In the genomic region with DNA sequence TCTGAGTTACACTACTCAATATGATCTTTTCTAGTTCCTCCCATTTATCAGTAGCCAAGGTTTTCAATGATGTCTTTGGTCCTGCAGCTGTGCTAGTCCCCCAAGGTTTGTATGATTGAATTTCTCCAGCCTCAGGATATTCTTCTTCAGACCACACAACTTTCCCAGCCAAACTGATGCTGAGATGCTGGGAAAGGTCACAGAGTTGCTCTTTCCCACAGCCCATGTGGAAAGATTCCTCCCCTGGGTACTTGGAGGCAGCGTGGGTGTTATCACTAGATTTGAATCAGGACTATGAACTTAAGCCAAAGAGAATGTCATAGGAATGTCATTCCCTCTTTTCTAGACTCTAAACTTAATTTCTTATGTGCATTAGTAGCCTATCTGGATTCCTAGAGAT, we compare ENCODE assay signal across 30 mouse cellular contexts.
DNase-seq lines count a peak whose midpoint lies in the region; ATAC-seq and TF ChIP-seq lines count a peak whose summit lies in the region.
"Had no signal": no experiment of that assay in that cellular context is flagged by ENCODE, and none has a peak within 500 bp of the region (broad histone marks: within the 10 kb centered on the region; RNA-seq: fewer than 3 reads in every experiment).

No protein-coding gene starts in this region.

- intact Hi-C loops in gastrocnemius, adult 2 months (cut with DNase I), result no loop called here

- DNase-seq in gastrocnemius, adult 18-20 months (ENCODE audit: low spot score), result peak; percentile 7
- DNase-seq in gastrocnemius, adult 8-10 months (ENCODE audit: low spot score in 2 of 2), result no peak
- peak; percentile 6 for DNase-seq in kidney, postnatal 0 days (ENCODE audit: low spot score)
- no peak for DNase-seq in kidney, adult 9 months
- peak; percentile 18 for DNase-seq in gastrocnemius, adult 2 months
- DNase-seq in gastrocnemius, postnatal 25 days, result peak; percentile 30
- no peak for DNase-seq in thymus, postnatal 4 days
- DNase-seq: adrenal gland, postnatal 25 days; cerebellum, adult 11-12 months; cerebellum, adult 9-11 months; embryo, embryonic 11 days; layer of hippocampus, adult 9-11 months; liver, postnatal 0 days; midbrain, embryonic 14.5 days; retina, postnatal 1 day; right cerebral cortex, postnatal 14 days; thymus, postnatal 14 days had no signal

- H3K9ac ChIP-seq in kidney, postnatal 0 days (ENCODE audit: low read depth, low read length), result no peak overlapping the region
- H3K9ac ChIP-seq: embryonic facial prominence, embryonic 13.5 days; heart, embryonic 15.5 days; hindbrain, embryonic 14.5 days; limb, embryonic 13.5 days; liver, embryonic 12.5 days; liver, postnatal 0 days; neural tube, embryonic 15.5 days had no signal

- H3K27ac ChIP-seq in kidney, postnatal 0 days, result no peak overlapping the region
- H3K27ac ChIP-seq in gastrocnemius, adult 2 months, result no peak overlapping the region
- H3K27ac ChIP-seq: embryonic facial prominence, embryonic 13.5 days; heart, embryonic 15.5 days; hindbrain, embryonic 14.5 days; limb, embryonic 13.5 days; liver, embryonic 12.5 days; macrophage; neural tube, embryonic 15.5 days had no signal

- 0 out of 2 replicates have a peak, but pooled peaks cover 3% of the 10 kb centered on the region for H3K36me3 ChIP-seq in kidney, postnatal 0 days (ENCODE audit: insufficient read depth, low read length)
- H3K36me3 ChIP-seq: heart, embryonic 15.5 days; liver, embryonic 12.5 days; neural tube, embryonic 15.5 days had no signal

- H3K4me1 ChIP-seq in kidney, postnatal 0 days (replicated peaks; ENCODE audit: insufficient read depth, low read length), result no peaks in the 10 kb centered on the region
- H3K4me1 ChIP-seq: embryonic facial prominence, embryonic 13.5 days; heart, embryonic 15.5 days; limb, embryonic 13.5 days; liver, embryonic 12.5 days; neural tube, embryonic 15.5 days had no signal

- no peak for ATAC-seq in kidney, postnatal 0 days (replicated peaks; ENCODE audit: low FRiP score, low read depth)
- no peak for ATAC-seq in frontal cortex, adult (ENCODE audit: low TSS enrichment)
- ATAC-seq: forebrain, embryonic 16.5 days; intestine, postnatal 0 days; liver, embryonic 12.5 days; liver, postnatal 0 days; lung, postnatal 0 days; Patski had no signal

- no peaks in the 10 kb centered on the region for H3K27me3 ChIP-seq in kidney, postnatal 0 days (ENCODE audit: insufficient read depth, low read length)
- H3K27me3 ChIP-seq: embryonic facial prominence, embryonic 13.5 days; heart, embryonic 15.5 days; limb, embryonic 13.5 days; liver, embryonic 12.5 days; neural tube, embryonic 15.5 days; Patski had no signal

- 78% methylated on average over 1 of the region's 1 CpGs for WGBS in kidney, postnatal 0 days

- TF ChIP-seq CTCF in kidney, postnatal 0 days (IDR thresholded peaks at IDR 0.05; ENCODE audit: low read depth), result no peak
- TF ChIP-seq CTCF in gastrocnemius, adult 2 months (IDR thresholded peaks at IDR 0.05), result no peak

- no peak overlapping the region for H3K4me3 ChIP-seq in kidney, postnatal 0 days (replicated peaks; ENCODE audit: low read depth, low read length)
- H3K4me3 ChIP-seq in gastrocnemius, adult 2 months, result no peak overlapping the region
- H3K4me3 ChIP-seq: embryonic facial prominence, embryonic 13.5 days; erythroblast, embryonic 14.5 days; heart, embryonic 15.5 days; limb, embryonic 13.5 days; liver, embryonic 12.5 days; neural tube, embryonic 15.5 days had no signal

- no peak overlapping the region for H3K4me2 ChIP-seq in kidney, postnatal 0 days (ENCODE audit: low read length)
- H3K4me2 ChIP-seq: embryonic facial prominence, embryonic 13.5 days; heart, embryonic 15.5 days; hindbrain, embryonic 14.5 days; limb, embryonic 13.5 days; liver, embryonic 12.5 days; neural tube, embryonic 15.5 days had no signal

- no peaks in the 10 kb centered on the region for H3K9me3 ChIP-seq in kidney, postnatal 0 days (replicated peaks; ENCODE audit: low read length)
- H3K9me3 ChIP-seq: embryonic facial prominence, embryonic 13.5 days; heart, embryonic 15.5 days; limb, embryonic 13.5 days; liver, embryonic 12.5 days; neural tube, embryonic 15.5 days had no signal

Comparison
In these comparisons a context has a peak if more than half of its experiments do, and no peak if none do; other contexts are left out.
1. DNase-seq: peak in gastrocnemius, adult 18-20 months (single experiment), kidney, postnatal 0 days (single experiment), gastrocnemius, adult 2 months (single experiment) and gastrocnemius, postnatal 25 days (single experiment); none in gastrocnemius, adult 8-10 months (0 of 2), kidney, adult 9 months (single experiment) and thymus, postnatal 4 days (single experiment).